Mouse (Mus musculus): ENCODE measurements at regions not wholly inside any gene's neighbourhood (a gene's known extent, or its start where the extent isn't known, plus 50 kb on each side); places are given as distances from the start of the nearest gene placed in this dataset.

DNA sequence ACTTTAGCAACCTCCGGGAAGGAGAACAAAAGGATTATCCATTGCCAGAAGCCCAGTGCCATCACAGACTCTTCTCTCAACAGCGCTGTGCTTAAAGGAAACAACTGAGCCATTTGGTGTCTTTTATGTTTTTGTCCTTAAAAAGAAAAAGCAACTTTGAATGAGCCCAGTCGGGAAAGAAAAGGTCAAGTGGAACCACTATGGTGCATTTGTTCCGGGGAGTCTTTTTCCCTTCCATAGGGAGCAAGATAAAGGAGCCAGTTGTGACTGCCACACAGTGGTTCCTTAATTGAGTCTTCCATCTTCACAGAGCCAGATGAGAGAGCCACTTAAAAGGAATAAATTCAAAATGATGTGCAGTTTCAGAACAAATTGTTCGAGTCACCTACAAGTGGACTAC is 534.3 kb downstream of the Poteg start:
- 27% methylated on average over 5 of the region's 5 CpGs for WGBS
- ATAC-seq (ENCODE audit: low FRiP score): no peak
- no peak overlapping the region for H3K4me3 ChIP-seq
- peaks cover 3% of the 10 kb centered on the region; the same call in 1 of the 2 replicates for H3K4me1 ChIP-seq
- no peaks in the 10 kb centered on the region for H3K27me3 ChIP-seq
- H3K36me3 ChIP-seq: no peaks in the 10 kb centered on the region
- H3K9ac ChIP-seq: no peak overlapping the region
- H3K4me2 ChIP-seq (replicated peaks): no peak overlapping the region
- H3K9me3 ChIP-seq (replicated peaks): no peaks in the 10 kb centered on the region
- no peak overlapping the region for H3K27ac ChIP-seq

DNA sequence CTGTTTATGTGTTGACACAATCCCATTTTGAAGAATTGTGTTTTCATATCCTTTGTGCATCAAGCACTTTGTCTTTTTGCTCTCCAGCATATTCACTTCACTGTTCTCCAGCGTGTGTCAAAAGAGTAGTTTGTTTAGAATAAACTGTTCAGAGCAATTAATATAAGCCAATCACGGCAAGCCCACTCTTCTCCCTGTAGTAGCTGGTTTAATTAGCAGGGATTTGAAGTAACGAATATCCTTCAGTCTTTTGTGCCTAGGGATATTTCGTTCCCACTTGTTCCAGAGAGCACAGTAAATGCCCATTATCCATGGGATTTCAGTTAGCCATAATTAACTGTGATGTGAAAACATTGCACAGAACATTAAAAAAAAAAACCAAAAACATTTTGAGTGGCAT is 565.4 kb downstream of the Poteg start:
- Histone ChIP-seq H3K27me3 (no peaks in the 10 kb centered on the region), H3K4me3 (no peak overlapping the region), H3K9ac (no peak overlapping the region), H3K4me2 (replicated peaks) (no peak overlapping the region), H3K4me1 (no peaks in the 10 kb centered on the region), H3K27ac (no peak overlapping the region), H3K36me3 (no peaks in the 10 kb centered on the region), H3K9me3 (replicated peaks) (no peaks in the 10 kb centered on the region)
- ATAC-seq (ENCODE audit: low FRiP score): no peak
- 81% methylated on average over 4 of the region's 4 CpGs for WGBS

Data from hindbrain, embryonic 12.5 days (tissue).